Mouse (Mus musculus): Measurements from ENCODE around the gene Gm28043. TPM values are rescaled to one million over a fixed set of nuclear protein-coding genes. Genes with fewer than 3 reads are reported as not detected.

Gm28043 gene
- 1.7 TPM for polyA plus RNA-seq (2014; fragmentation: Illumina TruSeq; extraction: RNeasy Lipid Tissue Mini Kit (QIAGEN cat#74804); ENCODE audit: low read depth, low replicate concordance)

GRCm38 (mm10) chr17:29614115-29615023, at the start of gene Gm28043, which contains the start of gene Rnf8:
Gene Gm28043, plus strand, starts transcription at chr17:29614876.
Gene Rnf8, plus strand, starts transcription at chr17:29614790.

GRCm38 (mm10) chr17:29660076-29660761, 45.5 kb downstream of the Gm28043 start, which contains the start of gene Cmtr1:
Gene Cmtr1, plus strand, starts transcription at chr17:29660595.

GRCm38 (mm10) chr17:29716732-29717445, 102.2 kb downstream of the Gm28043 start, which contains the start of gene Ccdc167:
Gene Ccdc167, minus strand, starts transcription at chr17:29717044.

Other genes with a start within 250 kb of the Gm28043 start
- 29.5 TPM for gene Pim1, start 124.1 kb upstream of the Gm28043 start, polyA plus RNA-seq (2014; fragmentation: Illumina TruSeq; extraction: RNeasy Lipid Tissue Mini Kit (QIAGEN cat#74804); ENCODE audit: low read depth, low replicate concordance)
- not detected for gene Gm17657, start 65.2 kb upstream of the Gm28043 start, polyA plus RNA-seq (2014; fragmentation: Illumina TruSeq; extraction: RNeasy Lipid Tissue Mini Kit (QIAGEN cat#74804); ENCODE audit: low read depth, low replicate concordance)
- 13.7 TPM for gene Tbc1d22b, start 65.1 kb upstream of the Gm28043 start, polyA plus RNA-seq (2014; fragmentation: Illumina TruSeq; extraction: RNeasy Lipid Tissue Mini Kit (QIAGEN cat#74804); ENCODE audit: low read depth, low replicate concordance)
- gene Tmem217, start 62.5 kb upstream of the Gm28043 start, polyA plus RNA-seq (2014; fragmentation: Illumina TruSeq; extraction: RNeasy Lipid Tissue Mini Kit (QIAGEN cat#74804); ENCODE audit: low read depth, low replicate concordance), result not detected
- 23.1 TPM for gene Rnf8, start 86 bp upstream of the Gm28043 start, polyA plus RNA-seq (2014; fragmentation: Illumina TruSeq; extraction: RNeasy Lipid Tissue Mini Kit (QIAGEN cat#74804); ENCODE audit: low read depth, low replicate concordance)
- 50.6 TPM for gene Cmtr1, start 45.7 kb downstream of the Gm28043 start, polyA plus RNA-seq (2014; fragmentation: Illumina TruSeq; extraction: RNeasy Lipid Tissue Mini Kit (QIAGEN cat#74804); ENCODE audit: low read depth, low replicate concordance)
- gene Ccdc167, start 102.2 kb downstream of the Gm28043 start, polyA plus RNA-seq (2014; fragmentation: Illumina TruSeq; extraction: RNeasy Lipid Tissue Mini Kit (QIAGEN cat#74804); ENCODE audit: low read depth, low replicate concordance), result 8.6 TPM

Data from heart, adult 10 weeks (tissue).